Mouse (Mus musculus): ENCODE measurements around the gene Atp5g2. TPM values are rescaled to one million over a fixed set of nuclear protein-coding genes. Genes with fewer than 3 reads are reported as not detected.

Atp5g2 gene
- total RNA-seq, 2 experiments from 2014 or later = 5.9 to 17.8 TPM

Small RNA genes within 50 kb of the gene (microRNA-seq; reads per million reads assigned to microRNA genes)
- gene Mir688 = 0 reads per million in 2 experiments

Other genes starting within 250 kb of the Atp5g2 start
- under 1 TPM; 0.42 to 0.75 TPM for gene Amhr2, start 227.0 kb downstream of the Atp5g2 start, total RNA-seq (2021)
- gene Prr13, start 213.3 kb downstream of the Atp5g2 start, total RNA-seq (2021) = 10 to 100 TPM; 23.3 to 23.4 TPM
- gene Pcbp2, start 201.8 kb downstream of the Atp5g2 start, total RNA-seq (2021) = 100 to 1,000 TPM; 418 to 481 TPM
- not detected for gene Gm10337, start 168.6 kb downstream of the Atp5g2 start, total RNA-seq (2021)
- 10 to 100 TPM; 83.2 to 88.9 TPM for gene Map3k12, start 155.3 kb downstream of the Atp5g2 start, total RNA-seq (2021)
- gene Tarbp2, start 154.2 kb downstream of the Atp5g2 start, total RNA-seq (2021) = 10 to 100 TPM; 45.7 to 46.8 TPM
- 1 to 10 TPM; 2.6 to 6.3 TPM for gene Npff, start 147.4 kb downstream of the Atp5g2 start, total RNA-seq (2021)
- gene Gm28047, start 47.3 kb downstream of the Atp5g2 start, total RNA-seq (2021) = under 1 TPM in 1 of 2 experiments, not detected in 1; 0.60 TPM
- gene Atf7, start 46.9 kb downstream of the Atp5g2 start, total RNA-seq (2021) = 10 to 100 TPM; 39.4 to 40.5 TPM
- gene Calcoco1, start 49.8 kb upstream of the Atp5g2 start, total RNA-seq (2021) = 10 to 100 TPM; 57.7 to 62.7 TPM
- not detected for gene Hoxc13, start 248.8 kb upstream of the Atp5g2 start, total RNA-seq (2021)